Mouse (Mus musculus): ENCODE data around the gene Pank3.
A peak's percentile ranks its signal among the peaks of the same experiment; 100 is the strongest.

Gene Pank3

GRCm38 (mm10) chr11:35769188-35769745 lies at the start of gene Pank3:
Pank3 (plus strand) TSS chr11:35769484.
- DNase-seq (ENCODE audit: low read depth, low spot score), result peak; percentile 100

GRCm38 (mm10) chr11:35723876-35724275 lies 45.4 kb upstream of the Pank3 start:
- no peak for DNase-seq (ENCODE audit: low read depth, low spot score)

GRCm38 (mm10) chr11:35726341-35726846 lies 42.9 kb upstream of the Pank3 start:
- no peak for DNase-seq (ENCODE audit: low read depth, low spot score)

- no peak for DNase-seq (ENCODE audit: low read depth, low spot score)
Observed at GRCm38 (mm10) chr11:35728200-35728599, 41.1 kb upstream of the Pank3 start.

GRCm38 (mm10) chr11:35729186-35729585 lies 40.1 kb upstream of the Pank3 start:
- DNase-seq (ENCODE audit: low read depth, low spot score), result no peak

- DNase-seq (ENCODE audit: low read depth, low spot score), result no peak
Observed at GRCm38 (mm10) chr11:35732366-35732765, 36.9 kb upstream of the Pank3 start.

GRCm38 (mm10) chr11:35736817-35737216 lies 32.5 kb upstream of the Pank3 start:
- no peak for DNase-seq (ENCODE audit: low read depth, low spot score)

GRCm38 (mm10) chr11:35737262-35737661 lies 32.0 kb upstream of the Pank3 start:
- DNase-seq (ENCODE audit: low read depth, low spot score), result no peak

GRCm38 (mm10) chr11:35738102-35738501 lies 31.2 kb upstream of the Pank3 start:
- DNase-seq (ENCODE audit: low read depth, low spot score), result no peak

- no peak for DNase-seq (ENCODE audit: low read depth, low spot score)
Observed at GRCm38 (mm10) chr11:35743586-35743985, 25.7 kb upstream of the Pank3 start.

GRCm38 (mm10) chr11:35744571-35744970 lies 24.7 kb upstream of the Pank3 start:
- no peak for DNase-seq (ENCODE audit: low read depth, low spot score)

- no peak for DNase-seq (ENCODE audit: low read depth, low spot score)
Observed at GRCm38 (mm10) chr11:35750578-35750977, 18.7 kb upstream of the Pank3 start.

- DNase-seq (ENCODE audit: low read depth, low spot score), result no peak
Observed at GRCm38 (mm10) chr11:35754906-35755418, 14.3 kb upstream of the Pank3 start.

GRCm38 (mm10) chr11:35755546-35755945 lies 13.7 kb upstream of the Pank3 start:
- DNase-seq (ENCODE audit: low read depth, low spot score), result no peak

GRCm38 (mm10) chr11:35756411-35757303 lies 12.6 kb upstream of the Pank3 start:
- no peak for DNase-seq (ENCODE audit: low read depth, low spot score)

GRCm38 (mm10) chr11:35760001-35760626 lies 9.2 kb upstream of the Pank3 start:
- DNase-seq (ENCODE audit: low read depth, low spot score), result no peak

- no peak for DNase-seq (ENCODE audit: low read depth, low spot score)
Observed at GRCm38 (mm10) chr11:35760627-35761003, 8.7 kb upstream of the Pank3 start.

- no peak for DNase-seq (ENCODE audit: low read depth, low spot score)
Observed at GRCm38 (mm10) chr11:35766845-35767244, 2.4 kb upstream of the Pank3 start.

- DNase-seq (ENCODE audit: low read depth, low spot score), result peak; percentile 40
Observed at GRCm38 (mm10) chr11:35769746-35770437, 608 bp downstream of the Pank3 start.

- DNase-seq (ENCODE audit: low read depth, low spot score), result no peak
Observed at GRCm38 (mm10) chr11:35770741-35771504, 1.6 kb downstream of the Pank3 start.

GRCm38 (mm10) chr11:35775606-35776005 lies 6.3 kb downstream of the Pank3 start:
- no peak for DNase-seq (ENCODE audit: low read depth, low spot score)
